Mouse (Mus musculus) spleen, adult 2 months (tissue): ENCODE measurements around the gene Retreg2.

ENCODE experiments used
- CTCF ChIP-seq: fragments of 200-500 bp; IDR thresholded peaks from 2 replicates; pipeline ENCODE4 v1.5.1; 2011; ENCODE audit warnings: mild to moderate bottlenecking, inconsistent platforms; ENCODE audit not compliant: insufficient read depth, insufficient read length, insufficient replicate concordance; ENCODE audit errors: extremely low read depth
- POLR2A ChIP-seq: fragments of 200-500 bp; IDR thresholded peaks from 2 replicates; pipeline ENCODE4 v1.6.1; 2011; ENCODE audit warnings: low read depth, low read length, inconsistent platforms

DNA sequence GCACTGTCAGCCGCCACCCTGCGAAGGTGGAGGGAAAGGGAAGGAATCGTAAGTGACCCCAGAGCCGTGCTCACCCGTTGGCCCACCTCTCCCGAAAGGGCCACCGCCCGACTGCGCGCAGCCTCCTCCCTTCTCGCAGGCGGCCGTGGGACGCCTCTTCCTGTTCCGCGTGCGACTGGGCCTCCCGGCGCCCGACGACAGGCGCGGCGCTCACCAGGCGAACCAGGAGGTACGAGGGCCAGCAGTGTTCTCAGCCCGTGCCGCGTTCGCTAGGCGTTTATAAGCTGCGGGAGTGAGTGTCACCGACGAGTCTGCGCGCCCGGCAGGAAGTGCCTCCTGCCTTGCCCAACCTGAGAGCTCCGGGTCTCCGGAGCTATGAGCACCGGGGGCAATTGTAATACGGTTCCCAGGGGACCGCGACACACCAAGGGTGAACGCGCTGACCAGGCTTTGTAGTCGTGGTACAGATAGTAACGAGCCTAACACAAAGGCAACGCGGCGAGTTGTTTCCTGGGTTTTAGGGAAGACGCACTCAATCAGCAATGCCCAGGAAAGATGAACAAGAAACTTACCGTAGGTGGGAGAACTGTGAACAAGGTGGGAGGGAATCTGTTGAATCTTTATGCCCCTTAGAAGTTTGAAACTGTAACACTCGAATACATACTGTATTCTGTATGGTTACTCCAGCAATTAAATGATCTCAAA lies 940 bp upstream of the Retreg2 start:
- TF ChIP-seq CTCF: no peak
- TF ChIP-seq POLR2A: peak; percentile 92
